Mouse (Mus musculus): ENCODE measurements at regions not wholly inside any gene's neighbourhood (a gene's known extent, or its start where the extent isn't known, plus 50 kb on each side); places are given as distances from the start of the nearest gene placed in this dataset.

- TF ChIP-seq EP300 (optimal IDR thresholded peaks at IDR 0.05) (no peak), CTCF (IDR thresholded peaks at IDR 0.05; ENCODE audit: low read depth) (no peak)
These were observed 128.3 kb downstream of the Tmsb4x start for GRCm38 (mm10) chrX:167080821-167081220.

Measured in stomach, postnatal 0 days (tissue).